Mouse (Mus musculus) left cerebral cortex, adult 8-10 months (tissue): Measurements from ENCODE around the gene Rnf215. TPM values are rescaled to one million over a fixed set of nuclear protein-coding genes. Genes with fewer than 3 reads are reported as not detected.
"Not testable (repeated sequence)": the region's sequence is repeated elsewhere in the genome, so short reads cannot be mapped to it uniquely, and the experiment has no call there.

Experiments used
- DNase-seq, 2 experiments: peaks; one replicate each; pipeline ENCODE4 v3.0.0; 2022; ENCODE audit warnings: low spot score in 2 of 2
- total RNA-seq, 4 experiments: library from RNA; stranded (reverse); gene quantifications; 2 replicates each; pipeline ENCODE4 v1.2.4; 2022

Gene Rnf215
- total RNA-seq, 4 experiments from 2014 or later = 24.8 to 35.0 (median 31.1) TPM

DNA sequence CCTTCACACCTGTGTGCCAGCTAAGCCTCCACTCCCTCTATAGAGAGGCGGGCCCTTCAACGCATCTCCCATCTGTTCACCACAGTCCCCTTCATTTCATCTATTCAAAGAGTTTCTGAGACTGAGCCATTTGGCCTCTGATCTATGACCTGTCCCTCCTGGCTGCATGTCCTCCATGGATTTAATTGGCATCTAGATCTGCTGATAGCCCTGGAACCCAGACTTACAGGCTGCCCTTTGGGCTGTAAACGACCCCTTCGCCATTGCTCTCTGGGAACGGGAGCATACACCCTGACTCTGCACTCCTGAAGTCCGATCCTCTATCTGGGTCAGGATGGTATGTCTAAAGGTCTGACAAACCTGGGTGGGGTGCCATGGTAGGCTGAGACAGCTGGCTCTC, 22.1 kb upstream of the Rnf215 start:
- no peak for DNase-seq

DNA sequence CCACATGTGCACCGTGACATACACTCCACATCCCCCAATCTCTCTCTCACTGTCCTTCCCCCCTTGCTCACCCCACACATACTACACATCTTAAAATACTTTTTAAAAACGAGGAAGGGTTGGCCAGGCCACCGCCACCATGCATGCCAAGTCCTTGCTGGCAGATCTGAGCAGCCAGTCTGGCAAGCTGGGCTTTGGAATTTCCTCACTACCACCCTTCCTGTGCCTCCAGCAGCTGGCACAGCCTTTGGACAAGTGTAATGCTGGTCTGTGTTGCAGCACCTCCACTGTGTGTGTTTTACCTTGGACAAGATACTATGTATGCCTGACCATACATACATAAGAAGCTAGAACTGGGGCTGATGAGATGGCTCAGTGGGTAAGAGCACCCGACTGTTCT, 21.5 kb upstream of the Rnf215 start:
- no peak for DNase-seq

DNA sequence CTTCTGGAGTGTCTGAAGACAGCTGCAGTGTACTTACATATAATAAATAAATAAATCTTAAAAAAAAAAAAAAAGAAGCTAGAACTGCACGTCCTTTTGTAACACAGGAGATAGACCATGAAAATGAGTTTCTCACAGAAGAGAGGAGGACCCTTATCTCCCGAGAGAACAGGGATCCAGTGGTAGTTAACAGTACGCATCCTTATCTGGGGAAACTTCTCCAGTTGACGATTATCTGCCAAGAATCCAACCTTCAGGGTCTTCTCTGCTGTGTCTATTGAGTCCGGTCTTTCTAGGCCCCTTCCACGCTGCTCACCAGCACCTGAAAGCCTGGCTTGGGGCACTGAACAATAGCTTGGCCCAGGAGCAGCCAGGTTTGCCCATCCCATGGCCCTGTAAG, 21.0 kb upstream of the Rnf215 start:
- no peak for DNase-seq

DNA sequence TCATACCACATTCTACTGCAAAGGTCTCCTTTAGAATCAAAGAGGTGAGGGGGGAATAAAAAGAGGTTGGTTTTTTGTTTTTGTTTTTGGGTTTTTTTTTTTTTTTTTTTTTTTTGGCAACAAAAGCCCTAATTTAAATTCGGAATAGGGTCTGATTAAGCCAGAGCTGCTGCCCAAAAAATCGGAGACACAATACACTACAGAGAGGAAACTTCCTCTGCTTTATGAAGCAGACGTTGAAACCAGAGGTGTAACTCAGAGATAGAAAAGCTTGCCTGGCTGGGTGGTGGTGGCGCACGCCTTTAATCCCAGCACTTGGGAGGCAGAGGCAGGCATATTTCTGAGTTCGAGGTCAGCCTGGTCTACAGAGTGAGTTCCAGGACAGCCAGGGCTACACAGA, 20.5 kb upstream of the Rnf215 start:
- DNase-seq = not testable (repeated sequence)

DNA sequence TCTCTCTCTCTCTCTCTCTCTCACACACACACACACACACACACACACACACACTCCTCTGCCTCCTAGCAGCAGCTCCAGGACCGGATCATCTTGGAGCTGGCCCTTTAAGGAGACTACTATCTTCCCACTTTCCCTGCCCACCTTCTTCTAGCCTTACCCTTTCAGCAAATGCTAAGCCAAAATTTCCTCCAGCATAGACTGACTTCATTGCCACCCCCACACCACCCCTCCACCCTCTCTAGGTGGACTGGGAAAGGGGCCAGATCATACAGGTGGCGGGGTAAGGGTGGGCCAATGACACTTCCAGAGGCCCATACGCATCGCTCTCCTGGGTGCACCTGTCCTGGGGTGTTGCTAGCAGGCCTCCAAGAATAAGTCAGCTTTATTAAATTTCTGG, 19.6 kb upstream of the Rnf215 start:
- no peak for DNase-seq

DNA sequence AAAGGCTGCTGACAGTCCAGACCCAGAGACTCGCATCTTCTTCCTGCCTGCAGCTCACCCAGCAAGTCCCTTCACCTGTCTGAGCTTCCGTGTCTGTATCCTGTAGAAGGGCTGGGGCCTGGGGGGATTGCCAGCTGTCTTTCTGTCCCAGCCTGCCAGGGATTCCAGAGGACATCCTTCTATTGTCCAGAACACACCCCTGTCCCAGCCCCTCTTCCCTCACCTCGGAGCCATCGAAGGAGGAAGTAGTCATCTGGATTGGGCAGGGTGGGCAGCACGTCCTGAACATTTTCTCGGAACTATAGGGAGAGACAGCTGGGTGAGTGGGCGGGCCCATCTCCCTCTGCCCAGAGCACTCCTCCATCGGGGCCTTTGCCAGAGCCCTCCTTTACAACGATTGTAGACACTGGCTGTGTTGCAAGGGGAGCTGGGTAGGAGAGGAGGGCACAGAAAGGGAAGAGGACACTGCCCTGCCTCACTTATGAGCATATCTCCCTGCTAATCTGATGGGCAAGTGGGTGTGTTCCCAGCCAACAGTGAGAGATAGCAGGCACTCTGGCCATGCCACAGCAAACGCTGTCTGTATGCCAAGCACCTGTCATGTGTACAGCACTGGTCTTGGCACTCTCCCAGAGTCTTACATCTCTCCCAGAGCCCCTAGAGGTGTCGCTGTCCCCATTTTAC, 18.4 kb upstream of the Rnf215 start:
- DNase-seq = peak in 1 of 2 experiments; percentile 79

DNA sequence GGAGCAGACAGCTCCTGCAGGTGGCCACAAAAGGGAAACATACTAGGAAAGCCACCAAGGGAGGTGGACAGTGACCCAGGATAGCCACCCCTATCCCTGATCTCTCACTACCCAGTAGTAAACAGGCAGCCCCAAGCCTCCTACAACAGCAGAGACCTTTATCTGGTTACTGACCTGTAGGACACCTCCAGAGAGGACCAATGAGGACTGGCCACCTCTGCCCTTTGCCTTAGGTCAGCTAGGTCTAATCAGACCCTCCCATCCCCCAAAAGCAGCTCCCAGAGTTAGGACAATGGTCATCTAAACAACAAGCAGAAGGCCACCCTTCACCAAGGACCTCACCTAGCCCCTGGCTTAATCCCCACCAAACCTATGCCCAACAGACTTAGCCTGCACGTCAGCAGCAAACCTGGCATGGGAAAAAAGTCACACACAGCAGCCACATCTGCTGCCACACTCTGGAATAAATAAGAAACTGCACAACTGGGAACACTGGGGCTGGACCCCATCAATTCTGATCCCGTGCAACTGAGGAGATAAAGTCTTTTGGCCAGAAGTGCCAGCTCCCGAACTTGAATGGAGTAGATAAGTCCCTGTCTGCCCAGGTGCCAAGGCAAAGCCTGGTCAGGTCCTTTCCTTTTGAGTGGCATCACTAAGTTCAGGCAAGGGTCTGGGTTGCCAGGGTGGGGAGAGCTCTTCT, 17.5 kb upstream of the Rnf215 start:
- DNase-seq = no peak

DNA sequence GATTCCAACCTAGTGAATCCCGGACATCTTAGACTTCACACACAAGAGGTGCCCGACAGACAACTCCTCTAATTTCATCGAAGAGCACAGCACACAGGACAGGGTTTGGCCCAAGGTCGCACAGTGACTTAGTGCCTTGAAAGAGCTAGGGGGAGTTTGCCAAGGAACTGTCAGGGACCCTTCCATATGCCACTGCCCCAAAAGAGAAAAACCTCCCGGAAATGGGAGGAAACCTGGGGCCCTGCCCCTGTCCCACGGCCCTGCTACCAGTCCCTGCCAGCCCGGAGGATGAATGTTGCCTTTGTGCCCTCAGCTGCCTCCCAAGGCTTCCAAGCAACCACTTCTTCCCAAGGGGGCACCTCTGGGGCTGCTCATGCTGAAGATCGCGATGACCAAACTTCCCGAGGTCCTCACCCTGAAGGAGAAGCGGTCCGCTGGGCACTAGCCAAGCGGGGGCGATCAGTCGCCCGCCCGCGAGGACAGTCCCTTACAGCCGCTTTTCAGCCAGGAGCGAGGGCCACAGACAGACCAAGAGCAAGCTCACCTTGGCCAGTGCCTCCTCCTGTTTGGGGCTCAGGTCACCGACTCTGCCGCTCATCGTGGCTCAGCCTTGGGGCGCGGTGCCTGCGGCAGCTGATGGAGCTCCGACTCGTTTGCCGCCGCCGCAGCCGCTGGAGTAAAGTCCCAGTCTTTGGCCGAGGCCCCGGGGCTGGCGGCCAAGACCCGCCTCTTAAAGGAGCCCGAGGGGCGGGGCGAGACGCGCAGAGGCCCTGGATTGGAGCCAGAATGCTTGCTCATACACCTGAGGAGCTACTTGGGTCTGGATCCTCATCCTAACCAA, 16.7 kb upstream of the Rnf215 start:
- DNase-seq = peak; percentile 70 to 81

DNA sequence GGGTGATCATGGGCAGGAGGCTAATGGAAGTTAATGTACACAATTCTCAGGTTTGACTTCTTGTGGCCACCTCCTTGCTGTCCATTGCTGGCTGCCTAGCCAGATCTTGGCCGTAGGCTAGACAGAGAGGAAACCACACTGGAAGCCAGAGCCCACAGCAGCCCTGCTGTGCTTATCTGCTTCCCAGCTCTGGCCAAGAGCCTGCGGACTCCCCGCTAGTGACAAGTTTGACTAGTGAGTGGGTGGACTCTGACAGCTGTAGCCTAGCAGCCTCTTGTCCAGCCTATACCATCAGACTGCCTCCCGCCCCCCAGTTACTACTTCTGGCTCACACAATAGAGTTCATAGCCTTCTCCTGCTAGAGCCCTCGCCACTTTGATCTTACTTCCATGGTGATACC, 15.4 kb upstream of the Rnf215 start:
- DNase-seq = no peak

DNA sequence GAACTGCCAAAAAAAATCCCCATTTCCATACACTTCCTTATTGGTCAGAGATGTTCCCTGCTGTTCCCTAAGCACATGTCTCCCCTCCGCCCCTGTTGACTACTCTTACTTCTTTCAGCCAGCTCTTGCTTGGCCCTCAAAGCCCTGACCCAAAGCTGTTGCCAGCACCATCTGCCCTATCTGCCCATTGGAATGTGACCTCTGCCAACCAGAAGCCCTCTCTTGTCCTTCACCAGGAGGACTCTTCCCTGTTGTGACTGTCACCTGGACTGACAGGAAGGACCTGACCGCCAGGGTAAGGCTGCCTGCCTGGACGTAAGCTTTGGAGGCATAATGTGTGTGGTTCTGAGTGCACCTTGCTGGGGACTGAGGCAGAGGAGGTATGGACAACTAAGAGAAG, 13.3 kb upstream of the Rnf215 start:
- DNase-seq = no peak

DNA sequence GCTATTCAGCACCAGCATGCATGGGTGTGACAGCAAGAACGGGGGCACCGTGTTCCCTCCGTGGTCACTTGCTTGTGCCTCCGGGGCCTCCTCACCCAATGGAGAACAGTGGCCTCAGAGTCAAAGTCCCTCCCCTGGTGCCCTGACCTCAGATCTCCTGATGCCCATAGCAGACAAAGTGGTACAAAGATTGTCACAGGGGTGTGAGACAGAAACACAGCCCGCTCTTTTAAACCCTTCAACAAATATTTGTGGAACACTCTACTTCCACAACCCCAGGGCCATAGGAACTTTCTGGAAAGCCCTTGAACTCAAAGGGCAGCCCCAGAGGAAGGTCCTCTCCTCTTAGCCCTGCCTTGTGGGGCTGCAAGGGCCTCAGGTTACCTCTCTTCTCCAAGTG, 12.8 kb upstream of the Rnf215 start:
- DNase-seq = no peak

DNA sequence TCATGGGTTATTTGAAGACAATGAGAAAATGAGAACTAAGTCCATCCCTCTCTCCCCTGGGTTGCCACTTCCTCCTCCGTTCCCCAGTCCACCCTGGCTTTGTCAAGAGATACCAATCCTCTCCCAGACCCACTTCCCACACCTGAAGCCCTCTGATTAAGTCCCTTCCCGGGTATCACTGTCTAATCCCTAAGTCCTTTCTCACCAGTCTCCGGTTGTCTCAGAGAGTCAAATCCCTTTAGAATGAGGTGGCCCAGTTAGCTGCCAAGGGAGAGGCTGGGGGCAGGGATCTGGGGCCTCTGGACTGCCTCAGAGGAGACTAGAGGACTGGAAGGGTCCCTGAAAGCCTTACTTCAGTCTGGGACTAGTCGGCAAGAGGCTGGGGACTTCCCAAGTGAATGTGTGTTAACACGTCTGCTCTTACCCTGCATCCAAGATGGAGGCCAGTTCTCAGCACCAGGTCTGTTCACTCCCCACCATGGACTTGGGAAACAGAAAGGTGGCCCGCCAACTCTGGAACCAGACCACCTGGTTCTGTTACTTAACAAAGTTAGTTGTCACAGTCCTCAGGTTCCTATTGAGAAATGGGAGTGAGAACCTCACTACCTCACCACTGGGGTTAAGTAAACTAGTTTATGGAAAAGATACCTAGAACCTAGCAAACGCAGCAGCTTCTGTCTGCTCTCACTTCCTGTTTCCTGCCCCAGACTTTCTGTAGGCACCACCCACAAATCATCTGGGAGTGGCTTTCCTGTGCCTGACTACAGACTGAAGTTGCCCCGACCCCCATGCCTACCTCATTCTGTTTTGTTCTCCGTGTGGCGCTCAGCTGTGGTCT, 12.0 kb upstream of the Rnf215 start, which contains the start of gene Sec14l2:
Sec14l2 (minus strand) TSS at position 674 of the 838 bp plus-strand sequence.
- DNase-seq = no peak

DNA sequence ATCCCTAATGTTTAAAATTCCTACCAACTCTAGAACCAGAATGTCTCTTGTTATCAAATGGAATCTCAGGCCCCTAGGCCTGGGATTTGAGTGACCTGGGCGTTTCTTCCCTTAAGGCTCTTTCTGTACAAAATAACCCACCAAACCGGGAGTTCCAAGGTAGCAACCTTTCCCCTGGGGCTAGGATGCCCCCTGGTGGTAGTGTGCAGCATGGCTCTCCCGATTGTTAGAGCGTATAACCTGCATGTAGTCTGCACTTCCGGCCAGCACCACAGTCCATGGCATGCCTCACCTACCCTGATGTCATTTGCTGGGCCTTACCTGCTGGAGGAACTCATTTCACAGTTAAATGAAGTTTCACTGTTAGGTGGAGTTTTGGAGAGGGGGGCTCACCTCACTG, 11.1 kb upstream of the Rnf215 start:
- no peak for DNase-seq

DNA sequence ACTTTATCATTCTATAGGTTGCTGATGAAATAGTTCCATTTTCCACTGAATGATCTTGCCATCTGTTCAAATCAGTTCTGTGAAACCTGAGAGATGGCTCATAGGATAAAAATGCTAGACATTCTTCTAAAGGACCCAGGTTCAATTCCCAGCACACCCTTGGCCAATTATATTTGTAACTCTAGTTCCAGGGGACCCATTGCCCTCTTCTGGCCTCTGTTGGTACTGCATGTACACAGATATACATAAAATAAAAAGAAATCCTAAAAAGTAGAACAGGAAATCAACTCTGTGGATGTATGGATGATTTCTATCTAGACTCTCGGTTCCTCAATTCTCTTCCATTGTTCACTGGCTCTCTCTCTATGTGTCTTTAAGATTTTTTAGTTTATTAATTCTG, 7.9 kb upstream of the Rnf215 start:
- no peak for DNase-seq

DNA sequence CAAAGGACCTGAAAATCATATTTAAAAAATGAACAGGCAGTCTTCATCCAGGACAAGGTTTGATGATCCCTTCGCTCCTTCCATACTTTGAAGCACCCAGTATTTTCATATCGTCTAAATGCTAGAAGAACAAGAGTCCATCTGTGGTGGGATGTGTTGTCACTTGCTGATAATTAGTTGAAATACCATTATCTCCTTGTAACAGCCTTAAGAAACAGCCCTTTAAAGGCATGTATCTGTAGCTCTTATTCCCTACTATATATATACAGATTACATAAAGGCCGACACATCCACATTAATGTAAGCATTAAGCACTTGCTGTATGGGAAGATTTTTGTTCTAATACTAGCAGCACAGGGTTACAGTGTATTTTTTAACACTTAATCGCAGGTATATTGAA, 6.5 kb upstream of the Rnf215 start:
- not testable (repeated sequence) for DNase-seq

DNA sequence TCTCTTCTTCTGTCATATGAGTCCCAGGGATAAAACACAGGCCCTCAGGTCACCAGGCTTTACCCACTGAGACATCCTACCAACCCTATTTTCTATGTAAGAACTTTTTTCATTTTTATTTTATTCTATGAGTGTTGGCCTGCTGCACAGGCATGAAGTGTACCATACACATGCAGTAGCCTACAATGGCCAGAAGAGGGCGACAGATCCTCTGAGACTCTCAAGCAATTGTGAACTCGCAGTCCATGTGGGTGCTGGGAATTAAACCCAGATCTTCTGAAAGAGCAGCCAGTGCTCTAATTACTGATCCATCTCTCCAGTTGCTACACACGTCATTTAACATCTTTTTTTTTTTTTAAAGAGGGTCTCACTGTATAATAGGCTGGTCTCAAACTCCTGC, 1.6 kb upstream of the Rnf215 start:
- no peak for DNase-seq

DNA sequence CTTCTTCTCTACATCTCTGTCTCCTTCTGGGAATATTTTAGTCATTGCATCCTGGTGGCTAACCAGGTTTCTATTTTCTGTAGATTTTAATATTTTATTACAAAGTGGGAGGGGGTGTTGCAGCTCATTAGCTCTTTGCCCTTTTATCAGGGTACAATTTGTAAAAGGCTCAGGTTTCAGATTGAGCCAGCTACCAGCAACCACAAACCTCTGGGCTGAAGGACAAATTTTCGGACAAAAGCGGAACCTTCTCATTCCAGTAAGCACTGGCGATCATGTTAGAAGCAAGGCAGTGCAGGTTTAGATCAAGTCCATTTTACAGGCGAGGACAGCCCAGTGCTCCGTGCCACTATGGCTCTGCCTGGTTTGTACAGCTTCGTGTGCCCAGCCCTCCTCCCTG, 602 bp upstream of the Rnf215 start:
- DNase-seq = no peak

DNA sequence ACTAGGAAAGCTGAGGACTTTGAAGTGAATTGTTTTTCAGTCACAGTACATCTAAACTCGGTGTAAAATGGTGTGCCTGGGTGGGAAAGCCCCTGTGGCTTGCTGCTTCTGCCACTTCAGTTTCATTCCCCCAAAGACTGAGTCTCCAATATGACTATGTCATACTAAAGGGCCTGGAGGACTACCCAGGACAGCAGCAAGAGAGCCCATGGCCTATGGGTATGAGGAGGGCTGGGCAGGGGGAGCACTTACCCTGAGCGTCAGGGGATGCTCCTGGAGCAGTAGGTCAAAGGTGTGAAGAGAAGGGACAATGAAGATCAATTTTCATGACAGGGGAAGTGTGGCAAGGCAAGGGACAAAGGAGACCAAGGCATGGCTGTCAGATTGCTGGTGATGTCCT, 4.0 kb downstream of the Rnf215 start:
- no peak for DNase-seq

DNA sequence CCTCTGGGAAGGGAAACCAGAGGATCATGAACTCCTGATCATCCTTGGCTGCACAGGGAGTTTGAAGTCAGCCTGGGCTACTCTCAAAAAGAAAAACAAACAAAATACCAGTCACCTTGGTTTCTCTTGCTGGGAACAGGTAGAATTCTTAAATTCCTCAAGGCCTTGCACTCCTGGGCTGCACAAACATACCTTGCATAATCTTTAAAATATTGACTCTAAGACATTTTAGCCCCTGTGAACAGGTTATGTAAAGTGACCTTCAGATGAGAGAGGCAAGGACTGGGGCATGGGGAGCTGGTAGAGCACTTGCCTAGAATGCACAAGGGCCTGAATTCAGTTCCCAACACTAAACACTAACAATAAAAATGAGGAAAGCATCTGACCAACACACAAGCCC, 6.5 kb downstream of the Rnf215 start:
- DNase-seq = no peak

DNA sequence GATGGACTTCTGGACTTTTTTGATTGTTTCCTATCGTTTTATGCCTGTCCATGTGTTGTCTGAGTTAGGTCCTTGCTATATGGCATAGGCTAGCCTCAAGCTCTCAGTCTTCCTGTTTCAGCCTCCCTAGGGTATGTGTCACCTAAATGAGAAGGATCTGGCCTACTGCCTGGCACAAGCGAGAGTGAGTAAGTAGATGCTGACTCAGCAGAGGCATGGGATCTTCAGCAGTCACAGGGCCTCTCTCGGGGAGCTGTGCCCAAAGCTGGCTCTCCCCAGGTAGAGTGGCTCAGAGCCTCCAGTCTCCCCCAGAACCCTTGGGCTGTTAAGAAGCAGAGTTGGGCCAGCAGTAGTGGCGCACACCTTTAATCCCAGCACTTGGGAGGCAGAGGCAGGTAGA, 7.3 kb downstream of the Rnf215 start:
- no peak for DNase-seq

DNA sequence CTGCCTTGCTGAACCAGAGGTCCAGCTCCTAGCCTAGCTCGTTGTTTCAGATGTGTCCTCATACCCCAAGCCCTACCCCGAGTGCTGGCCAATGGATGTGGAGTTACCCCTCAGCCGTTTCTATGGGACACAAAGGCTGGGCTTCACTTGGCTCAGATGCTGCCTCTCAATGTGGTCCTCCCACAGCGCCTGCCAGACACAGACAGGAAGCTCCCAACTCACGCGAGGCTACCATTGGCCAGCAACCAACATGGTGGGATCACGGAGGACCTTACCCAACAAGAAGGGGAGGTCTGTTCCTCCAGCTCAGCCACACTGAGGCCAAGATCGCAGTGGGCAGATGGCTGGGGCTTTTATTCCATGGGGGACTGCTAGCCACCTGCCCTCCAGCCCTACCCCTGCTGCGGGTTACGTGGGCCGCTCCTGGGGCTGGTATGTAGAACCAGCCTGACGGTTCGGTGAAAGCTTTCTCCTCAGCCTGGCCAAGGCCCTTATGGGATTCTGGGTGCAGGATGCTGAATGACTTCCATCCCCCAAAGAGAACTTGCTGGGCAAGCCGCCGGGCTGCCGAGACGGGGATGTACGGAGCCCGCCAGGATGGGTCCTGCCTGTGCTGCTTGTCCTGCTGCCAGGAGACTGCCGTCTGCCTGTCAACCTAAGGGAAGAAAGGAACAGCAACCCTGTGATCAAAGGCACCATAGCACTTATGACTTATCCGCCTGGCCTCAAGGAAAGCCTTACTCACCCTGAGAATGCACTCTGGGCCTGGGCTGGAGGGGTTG, 8.5 kb downstream of the Rnf215 start:
- DNase-seq = no peak
